ENCODE assay signal across 9 mouse cellular contexts in genomic region chr11:70029829-70030550, GRCm38 (mm10). TPM values are rescaled to one million over a fixed set of nuclear protein-coding genes. Genes with fewer than 3 reads are reported as not detected.
DNase-seq lines count a peak whose midpoint lies in the region; ATAC-seq and TF ChIP-seq lines count a peak whose summit lies in the region.
"Had no signal": no experiment of that assay in that cellular context is flagged by ENCODE, and none has a peak within 500 bp of the region (broad histone marks: within the 10 kb centered on the region; RNA-seq: fewer than 3 reads in every experiment).

No protein-coding gene starts in this region.

- H3K9ac ChIP-seq in embryonic facial prominence, embryonic 15.5 days, result no peak overlapping the region
- peak overlapping the region; percentile 17; the same call in 1 of the 2 replicates for H3K9ac ChIP-seq in intestine, embryonic 15.5 days
- H3K9ac ChIP-seq in neural tube, embryonic 15.5 days (replicated peaks), result peak overlapping the region; percentile 46

- no peaks in the 10 kb centered on the region for H3K9me3 ChIP-seq in embryonic facial prominence, embryonic 15.5 days (replicated peaks)
- H3K9me3 ChIP-seq in intestine, embryonic 15.5 days, result no peaks in the 10 kb centered on the region
- no peaks in the 10 kb centered on the region for H3K9me3 ChIP-seq in neural tube, embryonic 15.5 days (replicated peaks)

- peaks cover 50% of the 10 kb centered on the region for H3K4me1 ChIP-seq in embryonic facial prominence, embryonic 15.5 days
- H3K4me1 ChIP-seq in intestine, embryonic 15.5 days (replicated peaks), result peaks cover 45% of the 10 kb centered on the region
- peaks cover 58% of the 10 kb centered on the region for H3K4me1 ChIP-seq in neural tube, embryonic 15.5 days

- H3K36me3 ChIP-seq in embryonic facial prominence, embryonic 15.5 days, result peaks cover 40% of the 10 kb centered on the region
- H3K36me3 ChIP-seq in intestine, embryonic 15.5 days, result peaks cover 10% of the 10 kb centered on the region
- peaks cover 42% of the 10 kb centered on the region for H3K36me3 ChIP-seq in neural tube, embryonic 15.5 days

- peak overlapping the region; percentile 50 for H3K4me2 ChIP-seq in embryonic facial prominence, embryonic 15.5 days (replicated peaks)
- H3K4me2 ChIP-seq in intestine, embryonic 15.5 days (replicated peaks), result peak overlapping the region; percentile 69
- peak overlapping the region; percentile 67 for H3K4me2 ChIP-seq in neural tube, embryonic 15.5 days

- peak overlapping the region; percentile 84 for H3K27ac ChIP-seq in left cerebral cortex, adult 2 months
- H3K27ac ChIP-seq in embryonic facial prominence, embryonic 15.5 days (replicated peaks), result peak overlapping the region; percentile 88
- peak overlapping the region; percentile 78; the same call in 1 of the 2 replicates for H3K27ac ChIP-seq in intestine, embryonic 15.5 days
- peak overlapping the region; percentile 96 for H3K27ac ChIP-seq in neural tube, embryonic 15.5 days (replicated peaks)

- no peaks in the 10 kb centered on the region for H3K27me3 ChIP-seq in embryonic facial prominence, embryonic 15.5 days
- no peaks in the 10 kb centered on the region for H3K27me3 ChIP-seq in intestine, embryonic 15.5 days (replicated peaks)
- no peaks in the 10 kb centered on the region for H3K27me3 ChIP-seq in neural tube, embryonic 15.5 days (replicated peaks)

- WGBS in embryonic facial prominence, embryonic 15.5 days, result 49% methylated on average over 11 of the region's 11 CpGs
- 39% methylated on average over 11 of the region's 11 CpGs for WGBS in intestine, embryonic 15.5 days
- WGBS in neural tube, embryonic 15.5 days, result 20% methylated on average over 11 of the region's 11 CpGs

- no peak for TF ChIP-seq CTCF in left cerebral cortex, adult 2 months (IDR thresholded peaks at IDR 0.05)

- no peak for ATAC-seq in embryonic facial prominence, embryonic 15.5 days (ENCODE audit: insufficient number of reproducible peaks, low FRiP score, low TSS enrichment, low read depth)
- ATAC-seq in intestine, embryonic 15.5 days, result no peak
- ATAC-seq in neural tube, embryonic 15.5 days (ENCODE audit: low FRiP score), result peak; percentile 49

- H3K4me3 ChIP-seq in left cerebral cortex, adult 2 months, result peak overlapping the region; percentile 37
- peak overlapping the region; percentile 32 for H3K4me3 ChIP-seq in embryonic facial prominence, embryonic 15.5 days (replicated peaks)
- peak overlapping the region; percentile 23 for H3K4me3 ChIP-seq in intestine, embryonic 15.5 days (replicated peaks)
- peak overlapping the region; percentile 37 for H3K4me3 ChIP-seq in neural tube, embryonic 15.5 days (replicated peaks)

- DNase-seq in left cerebral cortex, adult 2 months (ENCODE audit: extremely low spot score in 1 of 2, low spot score in 2 of 2), result no peak
- no peak for DNase-seq in left cerebral cortex, adult 11 months (ENCODE audit: low spot score)
- no peak for DNase-seq in natural killer cell, adult 2 months (ENCODE audit: low spot score in 2 of 2)
- DNase-seq in spleen, postnatal 4 days (ENCODE audit: low spot score in 2 of 2), result no peak
- DNase-seq in retina, embryonic 14.5 days (ENCODE audit: low spot score), result no peak

- intact Hi-C loops in left cerebral cortex, adult 2 months (cut with DNase I), result no loop called here

RNA-seq across cellular contexts. Expression of gene Dlg4, which starts 13.2 kb away (rescaled TPM):
- total RNA-seq in left cerebral cortex, adult 2 months (2021), result 100 to 1,000 TPM; 818 to 875 TPM
- 11.4 and 14.4 TPM in 2 replicates for polyA plus RNA-seq in embryonic facial prominence, embryonic 15.5 days (2015; fragmentation: Nextera tagmentation; extraction: Ambion mirVana)
- 7.2 and 8.5 TPM in 2 replicates for polyA plus RNA-seq in intestine, embryonic 15.5 days (2015; fragmentation: Nextera tagmentation; extraction: Ambion mirVana)
- polyA plus RNA-seq in neural tube, embryonic 15.5 days (2015; fragmentation: Nextera tagmentation; extraction: Ambion mirVana), result 20.1 and 24.7 TPM in 2 replicates

RNA-seq across cellular contexts. Expression of gene Acadvl, which starts 14.8 kb away (rescaled TPM):
- total RNA-seq in left cerebral cortex, adult 2 months (2021), result 10 to 100 TPM; 59.4 to 62.5 TPM
- polyA plus RNA-seq in embryonic facial prominence, embryonic 15.5 days (2015; fragmentation: Nextera tagmentation; extraction: Ambion mirVana), result 95.6 and 97.7 TPM in 2 replicates
- 114 and 128 TPM in 2 replicates for polyA plus RNA-seq in intestine, embryonic 15.5 days (2015; fragmentation: Nextera tagmentation; extraction: Ambion mirVana)
- polyA plus RNA-seq in neural tube, embryonic 15.5 days (2015; fragmentation: Nextera tagmentation; extraction: Ambion mirVana), result 61.7 and 65.7 TPM in 2 replicates

RNA-seq across cellular contexts. Expression of gene Asgr1, which starts 23.9 kb away (rescaled TPM):
- total RNA-seq in left cerebral cortex, adult 2 months (2021), result 1 to 10 TPM; 1.8 to 2.1 TPM
- polyA plus RNA-seq in embryonic facial prominence, embryonic 15.5 days (2015; fragmentation: Nextera tagmentation; extraction: Ambion mirVana), result 0.24 and 0.27 TPM in 2 replicates
- 0.19 and 0.56 TPM in 2 replicates for polyA plus RNA-seq in intestine, embryonic 15.5 days (2015; fragmentation: Nextera tagmentation; extraction: Ambion mirVana)
- polyA plus RNA-seq in neural tube, embryonic 15.5 days (2015; fragmentation: Nextera tagmentation; extraction: Ambion mirVana), result 1.7 and 2.1 TPM in 2 replicates
- total RNA-seq: gastrocnemius, postnatal 36 days had no signal

RNA-seq across cellular contexts. Expression of gene Dvl2, which starts 29.6 kb away (rescaled TPM):
- 10 to 100 TPM; 32.6 to 32.9 TPM for total RNA-seq in left cerebral cortex, adult 2 months (2021)
- 47.3 and 52.3 TPM in 2 replicates for polyA plus RNA-seq in embryonic facial prominence, embryonic 15.5 days (2015; fragmentation: Nextera tagmentation; extraction: Ambion mirVana)
- 30.5 and 31.8 TPM in 2 replicates for polyA plus RNA-seq in intestine, embryonic 15.5 days (2015; fragmentation: Nextera tagmentation; extraction: Ambion mirVana)
- polyA plus RNA-seq in neural tube, embryonic 15.5 days (2015; fragmentation: Nextera tagmentation; extraction: Ambion mirVana), result 22.6 and 25.1 TPM in 2 replicates

RNA-seq across cellular contexts. Expression of gene Phf23, which starts 34.4 kb away (rescaled TPM):
- total RNA-seq in left cerebral cortex, adult 2 months (2021), result 10 to 100 TPM; 44.3 to 48.9 TPM
- polyA plus RNA-seq in embryonic facial prominence, embryonic 15.5 days (2015; fragmentation: Nextera tagmentation; extraction: Ambion mirVana), result 77.8 and 83.0 TPM in 2 replicates
- 58.6 and 61.3 TPM in 2 replicates for polyA plus RNA-seq in intestine, embryonic 15.5 days (2015; fragmentation: Nextera tagmentation; extraction: Ambion mirVana)
- 53.5 and 57.8 TPM in 2 replicates for polyA plus RNA-seq in neural tube, embryonic 15.5 days (2015; fragmentation: Nextera tagmentation; extraction: Ambion mirVana)
